Mouse (Mus musculus) kidney, postnatal 10 days (tissue): ENCODE results near the gene Pdcd11.

Source experiments
- DNase-seq: peaks from one replicate; pipeline ENCODE4 v3.0.0; 2021; ENCODE audit warnings: mixed read lengths

Gene Pdcd11

GRCm38 (mm10) chr19:47090550-47091156 lies at the start of gene Pdcd11, which contains the start of gene Usmg5:
Gene Pdcd11, plus strand, starts transcription at chr19:47090768.
Gene Usmg5, minus strand, starts transcription at chr19:47090647.
- peak; percentile 98 for DNase-seq

GRCm38 (mm10) chr19:47043608-47044007 lies 47.0 kb upstream of the Pdcd11 start:
- no peak for DNase-seq

- no peak for DNase-seq
These were observed 44.2 kb upstream of the Pdcd11 start for GRCm38 (mm10) chr19:47046343-47046742.

GRCm38 (mm10) chr19:47047236-47047833 lies 43.2 kb upstream of the Pdcd11 start:
- DNase-seq, result no peak

GRCm38 (mm10) chr19:47049061-47049460 lies 41.5 kb upstream of the Pdcd11 start:
- no peak for DNase-seq

GRCm38 (mm10) chr19:47049840-47050239 lies 40.7 kb upstream of the Pdcd11 start:
- no peak for DNase-seq

GRCm38 (mm10) chr19:47050271-47051032 lies 40.1 kb upstream of the Pdcd11 start, which contains the start of gene Pcgf6:
Gene Pcgf6, minus strand, starts transcription at chr19:47050906.
- DNase-seq, result peak; percentile 88

- DNase-seq, result no peak
These were observed 37.6 kb upstream of the Pdcd11 start for GRCm38 (mm10) chr19:47052927-47053326.

- peak; percentile 47 for DNase-seq
These were observed 37.1 kb upstream of the Pdcd11 start for GRCm38 (mm10) chr19:47053471-47053870.

- no peak for DNase-seq
These were observed 32.9 kb upstream of the Pdcd11 start for GRCm38 (mm10) chr19:47057684-47058083.

- DNase-seq, result no peak
These were observed 24.7 kb upstream of the Pdcd11 start for GRCm38 (mm10) chr19:47065860-47066259.

- DNase-seq, result peak; percentile 98
These were observed 23.3 kb upstream of the Pdcd11 start, which contains the start of gene Taf5 for GRCm38 (mm10) chr19:47067096-47067882. Gene Taf5, plus strand, starts transcription at chr19:47067746.

GRCm38 (mm10) chr19:47067924-47068611 lies 22.5 kb upstream of the Pdcd11 start:
- DNase-seq, result peak; percentile 91

- peak; percentile 32 for DNase-seq
These were observed 2.3 kb upstream of the Pdcd11 start for GRCm38 (mm10) chr19:47088226-47088625.

GRCm38 (mm10) chr19:47089718-47090525 lies 646 bp upstream of the Pdcd11 start:
- DNase-seq, result no peak

- no peak for DNase-seq
These were observed 10.5 kb downstream of the Pdcd11 start for GRCm38 (mm10) chr19:47101080-47101479.

GRCm38 (mm10) chr19:47104641-47105271 lies 14.2 kb downstream of the Pdcd11 start:
- DNase-seq, result no peak

GRCm38 (mm10) chr19:47118634-47119033 lies 28.1 kb downstream of the Pdcd11 start:
- DNase-seq, result no peak

GRCm38 (mm10) chr19:47121054-47121453 lies 30.5 kb downstream of the Pdcd11 start:
- DNase-seq, result peak; percentile 36

GRCm38 (mm10) chr19:47122802-47123201 lies 32.2 kb downstream of the Pdcd11 start:
- DNase-seq, result peak; percentile 67

GRCm38 (mm10) chr19:47128164-47128563 lies 37.6 kb downstream of the Pdcd11 start:
- no peak for DNase-seq
